Mouse (Mus musculus): ENCODE data around the gene Spaar. TPM values are rescaled to one million over a fixed set of nuclear protein-coding genes. Genes with fewer than 3 reads are reported as not detected.

Spaar gene
- 1 to 10 TPM in 1 of 2 experiments, under 1 TPM in 1; 0.57 to 1.1 TPM for total RNA-seq (2021)

DNA sequence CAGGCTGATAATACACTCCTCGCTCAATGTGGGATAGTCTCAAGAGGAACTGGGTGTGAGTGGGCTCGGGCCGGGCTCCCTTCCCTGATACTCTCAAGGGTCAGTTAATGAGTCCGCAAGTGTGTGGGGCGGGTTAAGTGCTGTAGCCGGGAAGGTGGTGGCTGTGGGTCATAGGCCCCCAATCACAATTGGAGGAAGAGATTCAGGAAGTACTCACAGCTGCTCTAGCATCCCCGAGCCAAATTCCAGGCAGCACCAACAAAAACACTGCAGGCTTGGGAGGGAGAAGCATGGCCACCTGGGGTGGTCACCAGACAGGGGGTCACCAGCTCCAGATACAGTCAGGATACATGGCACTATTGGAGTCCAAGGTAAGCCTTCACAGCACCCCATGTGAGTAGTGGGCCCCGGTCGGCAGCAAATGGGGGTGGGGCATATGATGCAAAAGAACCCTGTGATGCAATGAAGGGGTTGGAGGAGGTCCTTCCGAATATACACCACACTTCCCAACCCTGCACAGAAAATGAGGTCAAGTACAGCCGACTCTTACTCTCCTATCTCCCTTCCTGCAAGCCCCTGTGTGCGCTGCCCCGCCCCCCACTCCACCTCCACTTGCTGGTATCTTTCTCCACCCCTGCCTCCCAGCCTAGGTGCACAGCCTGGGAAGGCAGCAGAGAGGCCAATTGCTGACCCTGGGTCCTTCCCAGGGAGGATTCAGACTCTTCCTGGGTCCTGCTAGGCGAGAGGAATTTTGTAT, at the start of gene Spaar:
Gene Spaar (plus strand): TSS at position 241 of the 757 bp plus-strand sequence.
- DNase-seq (ENCODE audit: extremely low spot score in 1 of 2, low spot score in 1 of 2) = no peak

DNA sequence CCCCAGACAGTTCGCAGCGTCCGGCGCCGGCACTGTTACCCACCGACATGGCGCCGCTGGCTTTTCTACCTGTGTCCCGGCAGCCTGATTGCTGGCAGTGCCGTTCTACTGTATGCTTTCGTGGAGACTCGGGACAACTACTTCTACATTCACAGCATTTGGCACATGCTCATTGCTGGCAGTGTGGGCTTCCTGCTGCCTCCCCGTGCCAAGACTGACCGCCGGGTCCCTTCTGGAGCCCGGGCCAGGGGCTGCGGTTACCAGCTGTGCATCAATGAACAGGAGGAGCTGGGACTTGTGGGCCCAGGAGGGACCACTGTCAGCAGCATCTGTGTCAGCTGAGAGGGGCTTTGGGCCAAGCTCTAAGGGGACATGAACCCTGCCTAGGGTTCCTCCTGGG, 39.8 kb upstream of the Spaar start:
- DNase-seq (ENCODE audit: extremely low spot score in 1 of 2, low spot score in 1 of 2) = no peak

DNA sequence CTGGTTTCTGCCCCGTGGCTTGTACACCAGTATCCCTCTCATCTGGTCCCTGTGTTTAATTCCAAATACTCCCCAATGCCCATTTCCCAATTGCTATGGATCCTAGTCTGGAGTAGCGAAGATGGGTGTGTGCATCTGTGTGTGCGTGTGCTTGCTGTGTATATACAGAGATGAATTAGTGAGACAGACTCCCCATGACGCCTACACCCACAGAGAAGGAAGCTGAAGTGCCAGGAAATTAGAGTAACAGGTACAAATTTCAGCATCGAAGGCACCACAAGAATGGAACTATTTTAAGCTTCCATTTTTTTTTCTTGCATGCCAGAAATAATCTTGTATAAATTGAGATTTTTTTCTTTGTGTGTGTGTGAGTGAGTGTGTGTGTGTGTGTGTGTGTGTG, 38.8 kb upstream of the Spaar start:
- no peak for DNase-seq (ENCODE audit: extremely low spot score in 1 of 2, low spot score in 1 of 2)

DNA sequence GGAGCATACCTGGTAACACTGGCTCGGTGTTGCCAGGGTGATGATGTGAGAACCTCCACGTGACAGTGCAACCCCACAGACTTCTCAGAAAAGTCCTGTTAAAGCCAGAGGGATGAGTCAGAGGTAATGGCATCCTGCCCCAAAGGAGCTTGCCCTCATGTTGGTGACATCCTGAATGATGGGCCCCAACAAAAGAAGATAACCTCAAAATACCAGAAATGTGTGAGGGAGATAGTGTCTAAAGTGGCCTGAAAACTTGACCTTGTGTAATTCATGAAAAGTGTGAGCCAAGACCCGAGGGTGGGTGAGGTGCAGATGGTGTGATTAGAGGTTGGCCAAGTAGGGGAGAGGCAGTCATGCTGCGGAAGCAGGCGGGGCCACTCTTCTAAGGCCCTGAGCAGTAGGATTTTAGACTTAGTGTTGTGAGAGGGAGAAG, 36.0 kb upstream of the Spaar start:
- DNase-seq (ENCODE audit: extremely low spot score in 1 of 2, low spot score in 1 of 2) = no peak

DNA sequence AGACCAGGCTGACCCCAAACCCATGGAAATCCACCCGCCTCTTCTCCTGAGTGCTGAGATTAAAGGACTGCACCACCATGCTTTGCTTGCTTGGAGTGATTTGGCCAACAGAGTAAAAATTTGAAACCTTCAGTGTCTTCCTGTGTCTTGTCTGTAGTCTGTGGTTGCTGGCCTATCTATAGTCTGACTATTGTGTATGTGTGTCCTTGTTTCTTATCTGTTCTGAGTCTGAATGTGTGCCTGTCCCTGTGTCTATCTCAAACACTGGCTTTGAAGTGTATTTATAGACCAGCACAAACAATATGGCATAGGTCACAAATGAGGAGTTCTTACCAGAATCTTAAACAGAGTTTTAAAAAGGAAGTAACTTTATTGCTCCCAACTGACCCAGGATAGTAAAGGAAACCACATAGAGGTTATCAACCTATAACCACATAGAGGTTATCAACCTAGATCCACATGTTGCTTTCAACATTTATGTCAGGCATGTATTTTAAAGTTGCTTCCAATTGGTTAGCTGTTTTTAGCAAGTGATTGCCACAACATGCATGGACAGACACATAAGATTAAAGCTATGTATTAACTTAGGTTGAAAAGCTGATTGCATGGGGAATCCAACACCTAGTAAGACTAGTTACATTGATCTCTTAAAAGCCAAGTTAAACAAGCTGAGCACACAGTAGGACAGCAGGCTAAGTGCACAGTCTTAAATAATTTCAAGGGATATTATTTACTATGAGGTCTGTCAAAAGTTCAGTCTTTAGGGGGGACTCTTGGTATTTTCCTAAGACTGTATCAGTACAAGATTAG, 35.2 kb upstream of the Spaar start:
- no peak for DNase-seq (ENCODE audit: extremely low spot score in 1 of 2, low spot score in 1 of 2)

DNA sequence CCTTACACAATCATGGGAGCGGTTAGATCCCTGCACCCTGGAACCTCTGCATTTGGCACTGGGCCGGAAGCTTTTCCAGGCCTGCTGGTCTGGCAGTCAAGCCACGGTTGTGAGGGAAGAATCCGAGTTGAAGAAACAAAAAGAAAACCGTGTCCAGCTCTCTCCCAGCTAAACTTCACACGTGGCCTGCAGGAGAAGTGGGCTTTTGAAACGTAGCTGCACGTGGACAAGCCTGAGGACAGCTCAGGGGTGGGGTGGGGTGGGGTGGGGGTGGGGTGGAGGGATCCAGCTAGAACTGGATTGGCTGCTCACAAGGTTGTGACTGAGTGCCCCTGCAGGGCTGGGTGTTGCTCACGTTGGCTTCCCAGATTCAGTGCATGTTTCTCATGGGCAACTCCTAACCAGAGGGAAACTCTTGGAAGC, 34.6 kb upstream of the Spaar start:
- no peak for DNase-seq (ENCODE audit: extremely low spot score in 1 of 2, low spot score in 1 of 2)

DNA sequence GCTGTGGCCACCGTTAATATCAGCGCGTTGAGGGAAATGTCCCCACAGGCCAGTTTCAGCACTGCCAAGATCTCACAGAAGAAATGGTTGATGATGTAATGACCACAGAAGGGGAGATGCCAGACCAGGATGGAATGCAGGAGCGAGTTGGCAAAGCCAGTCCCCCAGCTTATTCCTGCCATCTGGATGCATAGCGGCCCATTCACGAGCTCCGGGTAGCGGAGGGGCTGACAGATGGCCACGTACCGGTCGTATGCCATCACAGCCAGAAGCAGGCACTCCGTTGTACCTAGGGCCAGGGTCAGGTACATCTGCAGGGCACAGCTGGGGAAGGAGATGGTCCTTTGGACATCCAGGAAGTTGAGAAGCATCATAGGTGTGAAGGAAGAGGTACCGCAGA, 33.3 kb upstream of the Spaar start:
- DNase-seq (ENCODE audit: extremely low spot score in 1 of 2, low spot score in 1 of 2) = no peak

DNA sequence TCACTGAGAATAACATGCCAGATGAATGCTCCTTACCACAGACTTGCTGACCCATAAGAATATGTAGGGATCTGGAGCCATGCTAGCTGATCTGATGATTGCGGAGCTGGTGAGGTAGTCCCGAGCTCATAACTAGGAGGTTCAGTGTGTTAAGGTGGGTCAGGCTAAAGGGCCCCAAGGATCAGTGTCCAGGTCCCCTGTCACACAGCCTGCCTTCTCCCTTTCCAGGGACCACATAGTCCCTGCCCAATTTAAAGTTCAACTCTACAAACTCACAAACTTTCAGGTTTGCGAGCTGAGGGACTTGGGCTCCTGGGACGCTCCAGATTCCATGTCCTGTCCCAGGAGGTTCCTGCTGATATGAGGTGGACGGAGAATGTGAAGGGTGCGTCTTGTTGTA, 29.1 kb upstream of the Spaar start, which contains the start of gene Olfr70:
Gene Olfr70 (minus strand): TSS at position 101 of the 400 bp plus-strand sequence.
- DNase-seq (ENCODE audit: extremely low spot score in 1 of 2, low spot score in 1 of 2) = no peak

DNA sequence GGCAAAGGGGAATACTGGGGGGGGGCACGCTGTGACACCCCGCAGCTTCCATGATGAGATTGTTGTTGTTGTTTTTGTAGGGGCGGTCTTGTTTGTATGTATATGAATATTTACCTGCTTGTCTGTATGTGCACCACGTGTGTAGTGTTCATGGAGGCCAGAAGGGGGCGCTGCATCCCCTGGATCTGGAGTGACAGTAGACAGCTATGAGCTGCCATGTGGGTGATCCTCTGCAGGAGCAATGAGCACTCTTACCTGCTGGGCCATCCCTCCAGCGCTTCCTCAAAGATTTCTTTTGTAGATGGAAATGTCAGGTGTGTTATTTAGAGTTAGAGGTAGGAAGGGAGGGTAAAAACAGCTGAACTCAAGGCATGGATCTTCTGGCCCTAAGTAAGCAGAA, 26.4 kb upstream of the Spaar start:
- no peak for DNase-seq (ENCODE audit: extremely low spot score in 1 of 2, low spot score in 1 of 2)

DNA sequence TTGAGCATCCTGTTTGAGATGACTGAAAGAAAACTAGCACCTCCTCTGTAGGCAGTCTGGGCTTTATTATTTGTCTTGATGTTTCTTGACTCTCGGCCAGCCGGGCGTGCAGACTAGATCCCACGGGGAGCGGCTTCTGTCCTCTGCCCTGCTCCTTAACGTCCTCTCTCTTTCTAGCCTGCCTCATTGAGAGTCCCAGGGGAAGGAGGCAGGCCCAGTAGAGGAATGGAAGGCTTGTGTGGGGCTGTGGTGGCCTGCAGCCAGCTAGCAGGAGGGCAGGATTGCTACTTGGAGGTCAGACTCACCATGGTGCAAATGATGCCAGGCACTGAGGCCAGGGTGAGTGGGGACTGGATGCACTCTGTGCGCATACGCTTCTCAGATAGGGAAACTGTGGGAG, 26.0 kb upstream of the Spaar start:
- DNase-seq (ENCODE audit: extremely low spot score in 1 of 2, low spot score in 1 of 2) = no peak

DNA sequence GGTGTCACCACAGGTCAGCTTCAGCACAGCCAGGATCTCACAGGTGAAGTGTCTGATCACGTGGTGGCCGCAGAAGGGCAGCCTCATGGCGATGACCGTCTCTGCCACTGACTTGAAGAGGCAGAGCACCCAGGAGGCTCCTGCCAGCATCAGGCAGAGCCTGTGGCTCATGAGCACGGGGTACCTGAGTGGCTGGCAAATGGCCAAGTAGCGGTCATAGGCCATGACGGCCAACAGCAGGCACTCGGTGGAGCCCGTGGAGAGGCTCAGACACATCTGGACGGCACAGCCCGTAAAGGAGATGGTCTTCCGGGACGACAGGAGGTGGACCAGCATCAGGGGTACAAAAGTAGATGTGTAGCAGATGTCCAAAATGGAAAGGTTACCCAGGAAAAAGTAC, 23.8 kb upstream of the Spaar start:
- no peak for DNase-seq (ENCODE audit: extremely low spot score in 1 of 2, low spot score in 1 of 2)

DNA sequence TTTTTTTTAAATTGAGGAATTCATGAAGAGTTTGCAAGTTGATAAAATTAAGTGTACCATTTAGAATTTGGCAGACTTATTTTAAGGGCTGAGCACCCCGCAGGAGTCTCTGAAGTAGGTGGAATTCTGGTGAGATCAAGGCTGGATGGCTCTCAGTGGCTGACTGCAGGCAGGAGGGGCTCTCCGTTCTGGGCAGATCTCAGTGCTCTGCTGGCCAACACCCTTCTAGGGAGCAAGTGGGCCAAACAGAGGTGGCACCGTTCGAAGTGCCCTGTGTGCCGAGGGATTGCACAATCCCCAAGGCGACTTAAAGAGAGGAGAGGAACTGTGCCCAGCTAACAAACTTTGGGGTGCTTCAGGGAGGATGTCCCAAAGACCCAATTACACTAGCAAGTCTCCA, 20.0 kb upstream of the Spaar start, which contains the start of gene Olfr71:
Gene Olfr71 (minus strand): TSS at position 387 of the 400 bp plus-strand sequence.
- DNase-seq (ENCODE audit: extremely low spot score in 1 of 2, low spot score in 1 of 2) = no peak

DNA sequence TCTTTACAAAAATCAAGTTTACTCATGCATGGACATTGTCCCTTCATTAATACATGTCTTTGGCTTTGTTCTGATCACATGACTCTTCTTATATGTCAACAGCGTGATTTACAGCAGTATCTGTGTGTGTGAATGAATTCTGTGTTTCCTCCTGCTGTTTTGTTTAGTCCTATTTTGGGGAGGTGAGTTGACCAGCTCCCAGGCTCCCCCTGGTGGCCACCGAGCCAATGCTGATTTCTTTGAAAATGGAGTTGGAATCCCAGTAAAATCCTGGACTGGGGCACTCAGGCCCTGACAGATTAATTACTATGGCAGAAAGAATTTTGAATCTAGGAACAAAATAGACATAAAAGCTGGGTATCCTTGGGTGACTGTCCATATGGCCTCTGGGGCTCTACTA, 18.0 kb upstream of the Spaar start:
- peak; percentile 77 to 97 for DNase-seq (ENCODE audit: extremely low spot score in 1 of 2, low spot score in 1 of 2)

DNA sequence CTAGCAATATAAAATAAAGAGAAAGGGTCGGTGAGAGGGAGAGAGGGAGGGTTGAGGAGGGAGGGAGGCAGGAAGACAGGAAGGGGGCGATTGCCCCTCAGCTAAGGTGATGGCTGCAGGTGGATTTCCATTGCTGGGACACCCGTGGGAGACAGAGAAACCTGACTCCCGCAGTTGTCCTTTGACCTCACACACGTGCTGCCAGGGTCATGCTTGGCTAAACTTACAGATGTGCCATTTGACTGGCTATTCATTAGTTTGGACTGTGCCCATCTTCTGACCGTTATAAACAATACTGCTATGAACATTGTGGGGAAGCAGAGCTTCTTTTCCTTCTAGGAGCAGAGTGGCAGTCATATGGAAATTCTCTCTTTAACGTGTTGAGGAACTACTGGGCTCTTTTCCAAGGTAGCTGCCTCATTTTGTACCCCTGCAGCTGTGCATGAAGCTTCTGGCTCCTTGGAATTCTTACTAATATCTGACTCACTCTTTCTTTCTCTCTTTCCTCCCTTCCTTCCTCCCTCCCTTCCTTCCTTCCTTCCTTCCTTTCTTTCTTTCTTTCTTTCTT, 16.1 kb upstream of the Spaar start:
- DNase-seq (ENCODE audit: extremely low spot score in 1 of 2, low spot score in 1 of 2) = no peak

DNA sequence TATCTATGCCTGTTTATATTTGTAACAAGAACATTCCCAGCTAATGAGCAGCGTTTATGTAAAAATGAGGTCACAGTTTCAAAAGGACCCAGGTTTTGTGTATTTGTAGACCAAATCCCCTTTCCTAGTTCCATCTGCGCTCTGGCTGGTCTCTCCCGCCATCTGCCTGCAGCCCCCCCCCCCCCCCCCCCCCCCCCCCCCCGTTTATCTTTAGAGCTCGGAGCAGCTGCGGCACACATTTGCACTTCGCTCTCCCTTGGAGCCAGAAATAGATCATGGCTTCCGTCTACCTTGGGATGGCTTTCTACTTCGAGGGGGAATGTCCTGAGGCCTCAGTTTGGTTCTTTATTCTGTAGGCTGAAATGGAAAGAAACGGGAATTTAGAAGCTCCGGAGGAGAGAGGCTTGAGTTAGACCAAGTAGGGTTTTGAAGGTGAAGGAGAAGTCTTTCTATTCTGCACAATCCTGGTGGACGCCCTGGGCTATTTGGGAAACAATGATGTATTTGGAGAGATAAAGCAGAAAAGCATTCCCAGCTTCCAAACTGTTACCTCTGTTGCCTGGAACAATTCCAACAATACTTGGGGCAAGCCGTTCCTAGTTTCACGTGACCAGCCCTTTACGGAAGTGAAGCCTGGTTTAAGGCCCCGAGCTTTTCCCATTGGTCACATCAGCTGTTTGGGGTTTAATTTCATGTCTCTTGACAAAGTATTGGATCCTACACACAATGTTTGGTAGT, 9.2 kb upstream of the Spaar start:
- DNase-seq (ENCODE audit: extremely low spot score in 1 of 2, low spot score in 1 of 2) = no peak

DNA sequence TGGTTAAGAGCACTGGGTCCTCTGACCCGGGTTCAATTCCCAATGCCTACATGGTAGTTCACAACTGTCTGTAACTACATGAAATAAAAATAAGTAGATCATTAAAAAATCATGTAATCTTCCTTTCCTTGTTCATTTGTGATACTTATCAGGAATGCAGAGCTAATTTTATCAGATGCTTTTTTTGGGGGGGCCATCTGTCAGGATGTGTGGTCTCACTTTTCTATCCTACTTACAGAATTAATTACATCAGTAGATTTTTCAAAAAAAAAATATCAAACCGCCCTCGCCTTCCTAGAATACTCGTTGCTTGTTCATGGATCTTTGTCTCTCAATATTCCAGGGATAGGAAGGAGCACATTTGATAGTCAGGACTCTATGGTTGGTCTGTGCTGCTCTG, 7.6 kb upstream of the Spaar start:
- DNase-seq (ENCODE audit: extremely low spot score in 1 of 2, low spot score in 1 of 2) = no peak

DNA sequence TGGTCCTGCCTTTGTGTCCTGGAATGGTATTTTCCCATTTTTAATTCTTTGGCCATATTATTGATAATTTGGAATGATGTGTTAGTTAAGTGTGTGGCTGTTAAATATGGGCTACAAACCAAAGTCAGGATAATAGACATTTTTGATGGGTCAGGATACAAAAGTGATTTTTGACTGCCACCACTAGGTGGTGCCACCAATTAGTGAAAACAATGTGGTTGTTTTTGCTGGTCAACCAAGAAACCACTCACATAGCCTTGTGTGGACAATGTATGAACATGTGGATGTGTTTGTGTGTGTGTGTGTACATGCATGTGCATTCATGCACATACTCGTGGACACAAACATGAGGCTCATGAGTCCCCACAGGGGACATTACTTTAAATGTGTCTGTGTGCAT, 5.1 kb upstream of the Spaar start:
- DNase-seq (ENCODE audit: extremely low spot score in 1 of 2, low spot score in 1 of 2) = peak in 1 of 2 experiments; percentile 39

DNA sequence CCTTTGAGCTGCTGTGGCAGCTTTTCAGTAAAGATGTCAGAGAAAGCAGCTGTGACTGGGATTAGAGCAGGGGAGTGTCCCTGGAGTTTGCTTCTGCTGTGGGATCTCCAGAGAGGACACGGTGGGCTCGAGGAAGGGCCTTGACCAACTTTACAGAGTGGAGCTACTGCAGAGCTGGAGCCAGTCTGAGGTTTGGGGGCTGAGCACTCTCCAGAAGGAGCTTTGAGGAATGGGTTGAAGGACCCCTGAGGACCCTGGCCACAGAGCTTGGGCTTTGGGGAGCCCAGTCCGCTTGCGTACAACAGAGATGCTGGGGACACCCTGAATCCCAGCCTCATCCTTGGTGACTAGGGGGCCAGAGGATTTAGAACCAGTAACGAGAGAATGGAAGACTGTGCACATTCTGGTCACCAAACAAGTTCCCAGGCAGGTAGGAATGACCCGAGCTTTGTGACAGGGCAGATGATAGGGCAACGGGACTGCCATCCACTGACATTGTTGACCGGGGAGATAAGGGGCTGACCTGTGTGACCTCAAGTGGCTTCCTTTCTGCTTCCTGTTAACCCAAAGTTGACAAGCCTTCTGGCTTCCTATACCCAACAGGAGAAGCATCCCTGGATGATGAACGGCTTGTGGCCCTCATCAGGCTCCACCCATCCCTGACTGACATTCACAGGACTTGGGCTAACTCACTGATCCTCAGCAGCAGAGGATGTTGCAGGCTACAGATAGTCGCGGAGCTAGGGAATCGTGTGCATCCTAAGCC, 3.4 kb upstream of the Spaar start:
- no peak for DNase-seq (ENCODE audit: extremely low spot score in 1 of 2, low spot score in 1 of 2)

DNA sequence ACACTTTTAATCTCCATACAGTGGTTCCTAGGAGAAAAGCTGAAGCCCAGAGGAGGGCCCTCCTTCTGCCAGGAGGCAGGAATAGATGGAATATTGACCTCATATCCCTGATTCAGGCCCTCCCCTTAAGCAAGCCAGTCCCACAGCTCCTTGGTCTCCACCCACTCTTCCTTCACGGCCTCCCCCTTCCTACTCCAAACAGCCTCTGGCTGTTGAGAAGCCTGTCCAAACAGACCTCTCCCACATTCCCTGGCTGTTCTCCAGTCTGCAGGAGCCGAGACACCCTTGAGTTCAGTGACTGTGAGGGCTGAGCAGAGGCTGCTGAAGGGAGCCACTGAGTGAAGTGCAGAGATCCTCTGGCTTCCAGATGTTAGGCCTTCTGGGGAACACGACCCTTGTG, 2.8 kb upstream of the Spaar start, which contains the start of gene Hrct1:
Gene Hrct1 (plus strand): TSS at position 194 of the 400 bp plus-strand sequence.
- no peak for DNase-seq (ENCODE audit: extremely low spot score in 1 of 2, low spot score in 1 of 2)
